Mouse (Mus musculus): ENCODE measurements around the gene Mcm9. TPM values are rescaled to one million over a fixed set of nuclear protein-coding genes. Genes with fewer than 3 reads are reported as not detected.
"Not testable (repeated sequence)": the region's sequence is repeated elsewhere in the genome, so short reads cannot be mapped to it uniquely, and the experiment has no call there.

Mcm9 gene
- 1 to 10 TPM; 5.3 to 5.8 TPM for total RNA-seq (2021)

DNA sequence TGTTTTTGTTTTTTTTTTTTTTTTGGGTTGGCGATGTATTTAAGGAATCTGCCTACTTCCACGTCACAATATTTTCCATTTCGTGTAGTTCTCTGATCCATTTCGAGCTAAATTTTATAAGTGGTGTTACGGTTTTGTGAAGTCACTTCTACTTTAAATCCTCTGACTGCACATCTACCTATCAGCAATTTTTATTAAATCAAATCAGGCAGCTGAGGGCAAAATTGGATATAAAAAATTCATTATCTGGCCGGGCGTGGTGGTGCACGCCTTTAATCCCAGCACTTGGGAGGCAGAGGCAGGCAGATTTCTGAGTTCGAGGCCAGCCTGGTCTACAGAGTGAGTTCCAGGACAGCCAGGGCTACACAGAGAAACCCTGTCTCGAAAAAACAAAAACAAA is at the start of gene Mcm9:
Gene Mcm9, minus strand, starts transcription at position 101 of the 400 bp plus-strand sequence.
- DNase-seq (ENCODE audit: low spot score in 2 of 2) = not testable (repeated sequence)
- intact Hi-C loops (cut with DNase I) = loop anchor here (5.0 kb wide), 1 partner anchor 122 kb away; the partner anchor contains the start of gene Fam184a

DNA sequence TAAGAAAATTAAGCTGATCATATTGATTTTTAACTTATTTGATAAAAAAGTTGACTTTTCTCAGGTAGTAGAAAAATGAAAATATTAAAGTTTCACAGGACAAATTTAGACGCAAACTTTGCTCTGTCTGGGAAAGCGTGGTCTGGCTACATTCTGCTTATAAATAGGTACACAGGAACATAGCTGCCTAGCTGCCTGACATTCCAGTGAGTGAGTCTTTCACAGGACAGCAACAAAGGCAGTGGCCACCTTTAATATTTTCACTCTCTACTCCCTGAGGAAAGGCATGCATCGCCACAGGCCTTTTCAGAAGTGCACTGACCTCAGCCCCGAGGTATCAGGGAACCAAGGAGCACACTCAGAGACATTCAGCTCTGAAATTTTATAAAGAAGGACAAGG is 31.5 kb upstream of the Mcm9 start:
- intact Hi-C loops (cut with DNase I) = no loop called here
- no peak for DNase-seq (ENCODE audit: low spot score in 2 of 2)

DNA sequence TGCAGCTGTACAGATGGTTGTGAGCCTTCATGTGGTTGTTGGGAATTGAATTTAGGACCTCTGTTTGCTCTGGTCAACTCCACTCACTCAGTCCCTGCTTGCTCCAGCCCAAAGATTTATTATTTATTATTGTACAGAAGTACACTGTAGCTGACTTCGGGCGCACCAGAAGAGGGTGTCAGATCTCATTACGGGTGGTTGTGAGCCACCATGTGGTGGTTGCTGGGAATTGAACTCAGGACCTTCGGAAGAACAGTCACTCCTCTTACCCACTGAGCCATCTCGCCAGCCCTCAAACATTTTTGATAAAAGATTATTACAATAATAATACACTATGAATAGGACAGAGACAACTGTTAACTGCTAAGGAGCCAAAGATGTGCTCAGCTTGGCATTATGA is 24.0 kb upstream of the Mcm9 start:
- DNase-seq (ENCODE audit: low spot score in 2 of 2); intact Hi-C loops (cut with DNase I): not testable (repeated sequence)

DNA sequence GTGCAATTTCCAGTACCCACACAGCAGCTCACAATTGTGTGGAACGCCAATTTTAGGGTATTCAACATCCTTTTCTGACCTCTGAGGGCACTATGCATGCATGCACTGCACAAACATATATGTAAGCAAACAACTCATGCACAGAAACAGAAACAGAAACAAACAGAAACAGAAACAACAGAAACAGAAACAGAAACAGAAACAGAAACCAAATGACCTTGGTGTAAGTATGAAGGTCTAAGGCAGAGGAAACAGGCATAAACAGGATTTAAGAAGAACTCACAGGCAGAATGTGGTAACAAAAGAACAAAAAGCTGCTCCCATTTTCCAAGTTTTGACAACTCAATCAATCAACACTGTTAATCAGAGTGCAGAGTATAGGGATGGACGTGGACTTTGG is 20.4 kb upstream of the Mcm9 start:
- intact Hi-C loops (cut with DNase I) = no loop called here
- no peak for DNase-seq (ENCODE audit: low spot score in 2 of 2)

DNA sequence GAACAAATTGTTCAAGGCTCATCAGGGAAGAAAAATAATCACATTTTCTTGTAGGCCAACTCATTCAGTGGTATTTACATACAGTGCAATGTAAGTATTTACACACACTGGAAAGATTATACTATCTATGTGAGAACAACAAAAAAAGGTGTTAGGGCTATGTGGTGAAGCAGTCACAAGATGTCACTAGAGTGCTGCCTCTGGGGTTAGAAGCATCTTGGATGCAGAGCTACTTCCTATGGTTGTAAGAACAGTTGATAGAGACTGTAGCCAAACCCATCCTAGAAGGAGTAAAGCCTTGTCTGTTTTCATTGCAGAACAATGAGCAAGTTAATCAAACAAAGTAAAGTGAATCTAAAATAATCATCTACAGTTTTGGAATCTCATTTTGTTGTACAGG is 11.3 kb upstream of the Mcm9 start:
- intact Hi-C loops (cut with DNase I) = loop anchor here (1.0 kb wide), 1 partner anchor 155 kb away; no protein-coding TSS in a partner anchor
- DNase-seq (ENCODE audit: low spot score in 2 of 2) = peak; percentile 36 to 67

DNA sequence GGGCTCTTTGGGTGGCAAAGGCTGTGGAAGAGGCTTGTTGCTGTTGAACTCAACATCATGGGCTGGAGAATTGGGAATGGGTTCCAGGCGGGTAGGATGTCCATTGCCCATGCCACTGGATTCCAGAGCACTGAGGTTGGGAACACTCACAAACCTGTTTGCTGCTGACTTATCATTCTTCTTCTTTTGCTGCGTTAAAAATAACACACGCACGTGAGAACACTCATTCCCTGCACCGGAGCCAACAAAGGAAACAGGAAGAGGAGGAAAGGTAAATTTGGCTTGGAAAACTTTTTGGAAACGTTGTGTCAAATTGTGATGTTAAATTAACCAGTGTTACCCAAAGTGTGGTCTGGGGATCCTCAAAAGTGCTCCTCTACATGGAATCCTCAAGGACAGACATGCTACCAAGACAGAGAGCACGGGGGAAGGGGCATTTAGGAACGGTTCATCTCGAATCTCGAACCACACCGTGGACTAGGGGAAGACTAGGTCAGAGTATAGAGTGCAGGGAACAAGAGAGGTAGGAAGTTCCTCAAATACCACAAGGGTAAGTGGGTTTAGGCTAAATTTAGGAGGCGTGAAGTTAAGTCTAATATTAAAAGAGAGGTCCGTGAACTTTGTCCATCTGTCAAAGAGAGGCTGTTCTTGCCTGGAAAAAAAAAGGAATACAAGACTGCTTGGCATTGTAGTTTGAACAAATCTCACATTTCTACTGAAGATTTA is 5.2 kb upstream of the Mcm9 start:
- no peak for DNase-seq (ENCODE audit: low spot score in 2 of 2)
- intact Hi-C loops (cut with DNase I) = no loop called here

DNA sequence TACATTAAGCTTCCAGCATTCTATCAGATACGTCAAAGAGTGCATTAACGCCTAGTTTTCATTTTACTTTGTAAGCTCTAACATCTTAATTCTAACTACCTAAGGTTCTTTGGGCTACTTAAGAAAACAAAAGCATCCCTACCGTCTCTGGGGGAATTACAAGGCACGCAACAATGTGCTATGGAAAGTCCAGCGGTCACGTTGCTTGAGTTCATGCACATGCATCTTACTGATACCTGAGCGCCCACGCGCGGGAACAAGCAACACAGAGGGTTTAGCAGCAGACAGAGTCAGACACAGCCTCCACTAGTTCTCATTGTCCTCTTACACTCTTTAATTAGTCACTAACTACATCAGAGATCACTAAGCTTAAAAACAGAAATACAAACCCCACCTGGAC is 3.9 kb upstream of the Mcm9 start:
- intact Hi-C loops (cut with DNase I) = loop anchor here (5.0 kb wide), 1 partner anchor 118 kb away; the partner anchor contains the start of gene Fam184a
- DNase-seq (ENCODE audit: low spot score in 2 of 2) = no peak

DNA sequence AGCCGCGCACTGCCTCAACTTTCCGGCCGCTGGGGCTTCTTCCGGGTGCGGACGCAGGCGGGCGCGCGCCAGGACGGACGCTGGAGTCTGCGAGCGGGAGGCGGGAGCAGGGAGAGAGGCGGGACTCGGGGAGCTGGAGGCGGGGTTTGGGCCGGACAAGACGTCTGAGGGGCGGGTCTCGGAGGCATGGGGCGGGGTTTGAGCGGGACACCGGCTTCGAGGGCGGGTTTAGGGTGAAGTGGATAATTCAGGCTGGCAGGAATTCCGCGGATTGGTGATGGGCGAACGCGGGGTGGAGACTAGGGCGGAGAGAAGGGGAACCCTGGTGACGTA is 355 bp downstream of the Mcm9 start:
- peak; percentile 89 to 99 for DNase-seq (ENCODE audit: low spot score in 2 of 2)
- intact Hi-C loops (cut with DNase I) = loop anchor here (1.0 to 5.0 kb wide), 2 partner anchors 34 to 122 kb away; partner anchors contain the start of genes Asf1a and Fam184a

DNA sequence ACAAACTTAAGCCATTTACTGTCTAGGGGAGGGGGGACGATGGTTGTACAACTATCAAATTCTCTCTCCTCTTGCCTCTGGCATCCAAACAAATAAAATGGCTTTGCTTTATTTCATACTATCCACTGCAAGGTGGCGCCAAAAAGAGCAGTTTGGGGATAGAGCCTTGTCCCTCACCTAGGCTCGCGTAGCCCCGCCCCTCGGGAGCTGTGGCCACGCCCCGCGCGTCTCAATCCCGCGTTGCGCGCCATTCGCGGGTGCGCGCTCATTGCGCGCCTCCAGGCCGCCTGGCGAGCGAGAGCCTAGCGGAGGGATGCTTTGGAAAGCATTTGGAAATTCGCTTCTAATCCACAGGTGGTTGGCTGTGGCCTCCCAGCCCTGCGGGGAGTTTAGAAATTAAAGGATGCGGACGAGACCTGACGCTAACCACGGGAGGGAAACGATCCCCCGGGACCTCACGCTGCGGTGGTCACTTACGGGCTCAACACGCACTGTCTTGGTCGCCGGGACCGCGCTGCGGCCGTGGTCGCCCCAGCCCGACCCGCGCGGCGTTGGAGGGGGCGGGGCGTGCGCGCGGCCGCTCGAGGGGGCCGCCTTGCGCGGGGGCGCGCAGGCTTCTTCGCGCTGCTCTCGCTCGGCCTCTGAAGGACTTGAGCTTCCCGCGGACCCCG is 857 bp downstream of the Mcm9 start:
- intact Hi-C loops (cut with DNase I) = loop anchor here (1.0 kb wide), 1 partner anchor 33 kb away; the partner anchor contains the start of gene Asf1a
- peak; percentile 89 to 91 for DNase-seq (ENCODE audit: low spot score in 2 of 2)

DNA sequence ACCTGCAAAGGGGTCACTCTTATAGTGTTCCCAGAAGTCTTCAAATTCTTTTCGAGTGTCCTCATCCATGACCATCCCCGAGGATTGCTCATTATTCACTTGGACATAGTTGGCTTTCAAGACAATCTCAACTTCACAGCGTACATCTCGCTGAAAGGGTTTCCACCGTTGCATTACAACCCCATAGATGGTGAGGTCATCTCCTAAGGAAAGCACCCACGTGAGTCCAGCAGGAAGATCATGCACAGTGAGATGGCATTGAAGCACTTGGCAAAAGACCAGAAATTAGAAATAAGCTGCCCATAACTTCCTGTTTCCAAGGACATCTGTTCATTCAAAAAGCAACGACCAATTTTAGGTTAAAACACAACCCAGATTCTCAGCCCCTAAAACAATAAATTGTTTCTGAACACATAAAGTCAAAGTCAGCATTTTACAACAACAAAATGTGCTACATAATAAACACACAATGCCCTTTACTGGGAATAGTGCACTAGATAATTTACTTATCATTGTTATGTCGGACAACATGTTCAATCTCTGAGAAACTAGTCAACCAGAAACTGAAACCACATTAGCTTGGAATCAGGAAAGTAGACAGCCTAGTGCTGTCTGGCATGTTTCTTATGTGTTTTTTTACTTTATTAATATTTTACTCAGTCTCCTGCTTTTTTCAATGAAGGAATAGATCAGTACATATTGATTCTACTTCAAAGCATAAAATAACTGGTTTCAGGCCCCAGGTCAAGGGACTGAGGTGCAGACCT is 14.2 kb downstream of the Mcm9 start:
- DNase-seq (ENCODE audit: low spot score in 2 of 2) = no peak
- intact Hi-C loops (cut with DNase I) = no loop called here

DNA sequence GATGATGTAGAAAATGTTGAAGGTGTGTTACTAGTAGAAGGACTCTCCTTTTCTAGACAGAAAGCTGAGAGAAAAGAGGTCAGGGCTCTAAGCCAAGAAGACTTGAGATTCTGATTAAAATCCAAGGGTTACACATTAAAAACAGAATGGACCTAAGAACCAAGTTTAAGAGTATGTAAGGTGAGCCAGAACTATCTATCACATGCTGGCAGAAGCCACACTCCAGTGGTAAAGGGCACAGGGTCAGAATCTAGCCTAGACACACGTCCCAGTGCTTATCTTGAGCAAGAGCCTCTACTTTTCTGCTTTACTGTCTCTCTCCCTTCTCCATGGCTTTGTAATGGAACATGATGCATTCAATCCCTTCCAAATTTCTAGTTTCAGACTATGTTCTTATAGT is 16.3 kb downstream of the Mcm9 start:
- no peak for DNase-seq (ENCODE audit: low spot score in 2 of 2)
- intact Hi-C loops (cut with DNase I) = no loop called here

DNA sequence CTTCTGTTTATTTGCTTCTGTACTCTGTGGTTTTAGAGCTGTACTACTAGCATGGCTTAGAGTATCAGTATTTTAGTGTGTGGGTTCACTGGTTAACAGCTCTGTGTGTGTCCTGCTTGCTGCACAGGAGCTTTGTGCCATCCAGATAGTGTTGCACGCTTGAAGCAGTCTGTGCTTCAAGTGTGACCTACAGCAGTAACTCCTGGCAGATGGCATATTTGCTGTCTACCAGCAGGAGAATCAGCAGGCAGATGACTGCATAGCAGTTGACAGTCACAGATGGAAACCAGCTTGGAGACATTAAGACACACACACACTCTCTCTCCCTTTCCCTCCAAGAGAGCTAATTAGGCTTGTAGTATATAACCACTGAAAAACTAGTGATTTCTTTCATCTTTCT is 18.1 kb downstream of the Mcm9 start:
- intact Hi-C loops (cut with DNase I) = no loop called here
- peak; percentile 18 for DNase-seq (ENCODE audit: low spot score in 2 of 2)

DNA sequence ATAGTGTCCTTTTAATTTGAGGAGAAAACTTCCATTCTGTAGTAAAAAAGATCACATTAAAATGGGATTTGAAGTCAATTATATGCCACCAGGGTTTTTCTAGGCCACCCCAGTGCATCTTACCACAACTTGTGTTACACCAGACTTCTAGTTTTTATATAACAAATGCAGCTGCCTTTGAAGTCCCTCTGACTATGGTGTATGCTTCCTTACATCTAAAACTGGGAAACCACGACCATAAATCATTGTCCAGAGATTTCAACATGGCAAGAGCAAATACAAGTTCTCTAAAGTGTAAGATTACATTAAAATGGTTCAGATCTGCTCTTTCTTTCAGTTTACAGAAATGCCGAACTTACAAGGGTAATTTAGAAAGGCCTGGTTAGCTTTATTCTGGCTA is 22.0 kb downstream of the Mcm9 start:
- no peak for DNase-seq (ENCODE audit: low spot score in 2 of 2)
- intact Hi-C loops (cut with DNase I) = no loop called here

DNA sequence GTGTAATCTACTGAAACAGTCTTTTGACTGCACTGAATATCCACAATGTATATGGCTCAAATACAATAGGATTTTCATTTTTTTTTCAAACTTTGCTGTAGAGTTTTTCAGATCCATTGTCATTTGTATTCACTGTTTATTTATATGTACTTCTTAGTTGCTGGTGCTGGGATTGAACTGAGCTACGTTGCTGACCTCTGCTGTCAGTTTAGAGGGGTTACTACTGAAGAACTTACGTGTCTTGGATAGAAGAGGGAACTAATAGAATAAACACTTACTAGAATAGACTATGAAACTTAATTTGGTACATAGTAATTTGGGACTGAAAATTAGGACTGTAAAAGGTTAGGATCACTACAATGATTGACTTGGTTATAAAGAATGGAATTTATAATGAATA is 24.9 kb downstream of the Mcm9 start:
- no peak for DNase-seq (ENCODE audit: low spot score in 2 of 2)
- intact Hi-C loops (cut with DNase I) = no loop called here

DNA sequence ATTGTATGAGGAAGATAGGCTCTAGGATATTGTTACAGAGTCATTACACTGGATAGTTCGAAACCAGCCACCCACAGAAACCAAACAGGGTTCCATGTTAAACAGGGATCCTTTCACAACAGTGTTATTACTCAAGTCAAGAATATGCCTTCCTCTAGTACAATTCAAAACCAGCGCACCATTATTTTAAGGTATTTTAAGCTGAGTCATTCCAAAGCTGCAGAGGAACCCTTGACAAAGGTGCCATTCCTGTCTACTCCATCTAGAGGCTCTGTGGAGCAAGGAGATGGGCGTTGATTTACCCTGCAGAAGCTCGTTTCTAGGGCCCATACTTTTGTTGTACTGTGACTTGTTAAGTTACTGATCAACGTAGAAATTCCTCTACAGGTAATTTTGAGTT is 31.4 kb downstream of the Mcm9 start:
- intact Hi-C loops (cut with DNase I) = loop anchor here (10.0 kb wide), 2 partner anchors 224 to 254 kb away; partner anchors contain the start of gene Cep85l
- no peak for DNase-seq (ENCODE audit: low spot score in 2 of 2)

DNA sequence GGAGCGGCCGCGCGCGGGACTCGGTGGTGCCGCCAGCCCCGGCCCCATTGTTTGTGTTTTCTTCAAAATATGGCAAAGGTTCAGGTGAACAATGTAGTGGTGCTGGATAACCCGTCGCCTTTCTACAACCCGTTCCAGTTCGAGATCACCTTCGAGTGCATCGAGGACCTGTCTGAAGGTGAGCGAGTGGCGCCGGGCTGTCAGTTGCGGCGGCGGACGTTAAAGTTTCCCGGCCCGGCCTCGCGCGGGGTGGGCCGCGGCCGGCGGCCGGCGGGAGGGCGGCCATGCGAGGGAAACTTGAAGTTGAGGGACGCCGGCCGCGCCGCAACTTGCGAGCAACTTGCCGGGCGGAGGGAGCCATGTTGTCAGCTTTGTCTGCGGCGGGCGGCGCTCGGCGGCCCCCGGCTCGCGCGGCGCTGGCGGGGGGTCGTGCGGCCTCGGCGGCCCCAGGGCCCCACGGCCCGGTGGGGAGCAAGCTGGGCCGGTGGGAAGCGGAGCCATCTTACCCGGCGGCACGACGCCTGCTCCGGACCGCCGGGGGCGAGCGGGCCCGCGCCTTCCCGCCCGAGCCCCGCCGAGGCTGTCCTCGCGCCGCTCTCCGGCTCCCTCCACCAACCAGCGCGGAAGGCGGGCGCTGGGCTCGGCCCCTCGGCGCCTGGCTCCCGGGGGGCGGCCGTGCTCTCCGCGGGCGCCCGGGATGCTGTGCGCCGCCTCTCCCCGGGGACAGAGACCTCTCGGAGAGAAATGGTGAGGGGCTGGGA is 32.9 kb downstream of the Mcm9 start:
- intact Hi-C loops (cut with DNase I) = loop anchor here (10.0 kb wide), 2 partner anchors 222 to 252 kb away; partner anchors contain the start of gene Cep85l
- DNase-seq (ENCODE audit: low spot score in 2 of 2) = peak; percentile 37 to 57

DNA sequence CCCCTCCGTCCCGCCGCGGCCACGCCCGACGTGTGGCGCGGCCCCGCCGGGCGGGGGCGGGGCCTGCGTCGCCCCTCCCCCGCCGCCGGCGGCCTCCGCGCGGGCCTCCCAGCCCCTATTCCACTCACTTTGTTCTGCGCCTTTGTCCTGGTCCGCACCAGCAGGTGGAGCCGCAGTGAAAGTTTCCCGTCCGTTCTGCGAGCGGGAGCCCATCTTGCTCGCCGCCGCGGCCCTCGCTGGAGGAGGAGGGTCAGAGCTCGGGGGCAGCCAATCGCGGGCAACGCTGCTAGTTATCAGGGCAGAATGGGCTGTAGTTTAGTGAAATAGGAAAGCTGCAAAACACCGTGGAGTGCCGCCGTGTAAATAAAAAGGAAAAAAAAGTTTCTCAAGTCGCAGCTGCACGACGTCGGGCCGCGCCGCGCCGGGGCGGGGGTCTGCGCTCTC is 33.5 kb downstream of the Mcm9 start, which contains the start of gene Asf1a:
Gene Asf1a, plus strand, starts transcription at position 81 of the 444 bp plus-strand sequence.
- intact Hi-C loops (cut with DNase I) = loop anchor here (1.0 to 10.0 kb wide), 3 partner anchors 33 to 252 kb away; partner anchors contain the start of gene Cep85l
- peak; percentile 96 to 98 for DNase-seq (ENCODE audit: low spot score in 2 of 2)

DNA sequence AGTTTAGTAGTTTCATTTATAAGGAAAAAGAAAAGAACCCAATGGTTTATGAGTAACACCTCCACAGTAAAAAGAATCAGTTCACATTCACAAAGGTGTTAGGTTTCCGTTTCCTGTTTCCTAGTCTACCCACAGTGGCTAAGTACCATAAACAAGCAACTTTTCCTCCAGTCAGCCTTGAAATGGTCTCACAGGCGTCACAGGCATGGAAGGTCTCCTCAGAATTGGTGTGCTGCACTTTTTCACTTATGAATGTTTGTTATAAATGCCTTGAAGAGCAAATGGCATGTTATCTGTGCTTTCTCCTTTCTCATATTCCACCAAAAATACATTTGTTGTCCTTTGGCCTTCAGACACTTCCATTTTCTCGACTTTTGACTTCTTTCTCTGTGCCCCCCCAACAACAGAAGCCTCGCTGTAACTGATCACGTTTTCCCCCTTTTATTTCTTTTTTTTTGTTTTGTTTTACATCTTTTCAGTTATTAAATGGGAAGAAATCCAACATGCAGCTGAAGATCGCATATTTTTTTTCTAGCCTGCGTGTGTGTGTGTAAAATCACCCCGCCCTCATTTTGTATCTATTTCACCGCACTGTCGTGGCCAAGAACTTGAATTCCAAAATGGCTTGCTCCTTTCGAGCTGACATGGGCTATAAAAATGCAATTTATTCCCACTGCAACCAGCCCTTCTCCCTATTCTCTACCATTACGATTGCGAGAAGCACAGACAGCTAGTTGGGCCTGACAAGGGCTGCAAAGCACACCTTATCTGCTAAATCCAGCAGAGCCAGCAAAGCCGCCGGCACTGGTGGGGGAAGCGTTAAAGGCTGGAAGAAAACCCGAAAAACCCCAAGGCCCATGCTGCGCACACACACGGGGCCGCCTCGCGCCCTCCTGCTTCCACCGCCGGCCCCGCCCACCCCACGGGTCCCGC is 34.2 kb downstream of the Mcm9 start:
- peak in 1 of 2 experiments; percentile 10 for DNase-seq (ENCODE audit: low spot score in 2 of 2)
- intact Hi-C loops (cut with DNase I) = loop anchor here (1.0 to 10.0 kb wide), 3 partner anchors 33 to 251 kb away; partner anchors contain the start of gene Cep85l
